Mouse (Mus musculus) spleen, adult 2 months (tissue): ENCODE results near the gene Camk1d.

Experiments used
- CTCF ChIP-seq: fragments of 200-500 bp; IDR thresholded peaks from 2 replicates; pipeline ENCODE4 v1.5.1; 2011; ENCODE audit warnings: mild to moderate bottlenecking, inconsistent platforms; ENCODE audit not compliant: insufficient read depth, insufficient read length, insufficient replicate concordance; ENCODE audit errors: extremely low read depth
- POLR2A ChIP-seq: fragments of 200-500 bp; IDR thresholded peaks from 2 replicates; pipeline ENCODE4 v1.6.1; 2011; ENCODE audit warnings: low read depth, low read length, inconsistent platforms

GRCm38 (mm10) chr2:5395873-5396272 lies 318.4 kb downstream of the Camk1d start:
- TF ChIP-seq POLR2A (no peak), CTCF (no peak)
